Mouse (Mus musculus) heart, postnatal 0 days (tissue): ENCODE results near the gene Zfp229. TPM values are rescaled to one million over a fixed set of nuclear protein-coding genes. Genes with fewer than 3 reads are reported as not detected.
"Not testable (repeated sequence)": the region's sequence is repeated elsewhere in the genome, so short reads cannot be mapped to it uniquely, and the experiment has no call there.

Experiments used
- ATAC-seq: fragments of 200-750 bp; cut with Nextera tagmentation; 2 replicates; pipeline ENCODE4 v1.8.0; 2017; ENCODE audit warnings: low read depth, moderate number of reproducible peaks, moderate library complexity; ENCODE audit not compliant: insufficient read depth
- DNase-seq: peaks from one replicate; pipeline ENCODE4 v3.0.0-alpha.2; 2016; ENCODE audit warnings: low spot score
- H3K27ac ChIP-seq: fragments of 300-500 bp; sonication (generic); 2 replicates; pipeline ENCODE4 v1.5.1; 2014; ENCODE audit warnings: low read depth, mild to moderate bottlenecking
- H3K27me3 ChIP-seq: fragments of 300-500 bp; sonication (generic); 2 replicates; pipeline ENCODE4 v1.6.1; 2014; ENCODE audit warnings: low read length, mixed read lengths; ENCODE audit not compliant: control insufficient read depth, insufficient read depth
- H3K36me3 ChIP-seq: fragments of 300-500 bp; sonication (generic); replicated peaks from 2 replicates; pipeline ENCODE4 v1.6.1; 2014; ENCODE audit warnings: low read length, mixed read lengths; ENCODE audit not compliant: control insufficient read depth, insufficient read depth
- H3K4me1 ChIP-seq: fragments of 300-500 bp; sonication (generic); 2 replicates; pipeline ENCODE4 v1.6.1; 2014; ENCODE audit warnings: antibody characterized with exemption; ENCODE audit not compliant: control insufficient read depth, insufficient read depth
- H3K4me2 ChIP-seq: fragments of 300-500 bp; sonication (generic); 2 replicates; pipeline ENCODE4 v1.6.1; 2014; ENCODE audit warnings: low read depth, mild to moderate bottlenecking, low read length, moderate library complexity
- H3K4me3 ChIP-seq: fragments of 300-500 bp; sonication (generic); 2 replicates; pipeline ENCODE4 v1.5.1; 2014; ENCODE audit warnings: low read depth, low read length
- H3K9ac ChIP-seq: fragments of 300-500 bp; sonication (generic); replicated peaks from 2 replicates; pipeline ENCODE4 v1.6.1; 2014; ENCODE audit warnings: low read depth, low read length, mixed read lengths
- H3K9me3 ChIP-seq: fragments of 300-500 bp; sonication (generic); replicated peaks from 2 replicates; pipeline ENCODE4 v1.6.1; 2016; ENCODE audit warnings: low read length; ENCODE audit not compliant: control insufficient read depth
- CTCF ChIP-seq: IDR thresholded peaks from 2 replicates; pipeline ENCODE4 v1.5.1; 2016; ENCODE audit warnings: antibody characterized with exemption, control low read depth, low read depth
- EP300 ChIP-seq: IDR thresholded peaks from 2 replicates; pipeline ENCODE4 v1.6.1; 2016; ENCODE audit warnings: antibody characterized with exemption, low read depth
- WGBS: fragments of 180-500 bp; shearing (Covaris S2); extraction: QIAGEN DNeasy Blood & Tissue Kit; methylation state at CpG from one replicate; pipeline ENCODE4 v1.1.7; 2014; 5-methylcytosine and 5-hydroxymethylcytosine counted together
- polyA plus RNA-seq: library from polyadenylated mRNA; unstranded; fragments of >200 nt; fragmentation: Nextera tagmentation; extraction: Ambion mirVana; gene quantifications from 2 replicates; pipeline ENCODE4 v1.2.1, GENCODE M21; 2015
- total RNA-seq: library from RNA; depleted of rRNA; stranded (reverse); fragments of >200 nt; gene quantifications from 2 replicates; pipeline ENCODE4 v1.2.3, GENCODE M21; 2014; ENCODE audit warnings: low replicate concordance; rRNA removed

Gene Zfp229
- total and polyA plus RNA-seq, 2 experiments from 2014 or later = 5.3 to 5.8 TPM

DNA sequence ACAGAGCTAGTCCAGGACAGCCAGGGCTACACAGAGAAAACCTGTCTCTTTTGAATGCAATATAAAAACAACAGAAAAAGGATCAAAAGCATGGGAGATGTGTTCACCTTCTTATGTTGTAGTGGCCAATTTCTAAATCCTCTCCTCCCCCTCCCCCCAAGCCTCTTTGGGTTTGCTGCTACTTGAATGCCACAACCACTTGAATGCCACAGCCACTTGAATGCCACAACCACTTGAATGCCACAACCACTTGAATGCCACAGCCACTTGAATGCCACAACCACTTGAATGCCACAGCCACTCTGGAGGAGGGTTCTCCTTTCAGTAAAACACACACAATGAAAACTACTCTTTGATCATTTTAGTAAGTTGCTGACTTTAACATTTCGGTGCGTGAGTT lies 22.2 kb downstream of the Zfp229 start:
- Histone ChIP-seq H3K4me3 (no peak overlapping the region), H3K4me2 (no peak overlapping the region), H3K9me3 (no peaks in the 10 kb centered on the region), H3K27me3 (no peaks in the 10 kb centered on the region), H3K9ac (no peak overlapping the region), H3K4me1 (no peaks in the 10 kb centered on the region), H3K27ac (no peak overlapping the region), H3K36me3 (no peaks in the 10 kb centered on the region)
- DNase-seq (no peak), ATAC-seq (no peak)
- 54% methylated on average over 2 of the region's 2 CpGs for WGBS
- TF ChIP-seq EP300 = no peak
- no peak for TF ChIP-seq CTCF

GRCm38 (mm10) chr17:21753342-21754208 lies 23.0 kb downstream of the Zfp229 start:
- TF ChIP-seq CTCF = no peak
- no peak for TF ChIP-seq EP300
- Histone ChIP-seq H3K4me3 (peak overlapping the region; percentile 53), H3K36me3 (no peaks in the 10 kb centered on the region), H3K27me3 (no peaks in the 10 kb centered on the region), H3K4me2 (peak overlapping the region; percentile 85), H3K4me1 (no peaks in the 10 kb centered on the region), H3K9ac (peak overlapping the region; percentile 65), H3K9me3 (no peaks in the 10 kb centered on the region), H3K27ac (no peak overlapping the region)
- ATAC-seq (no peak), DNase-seq (no peak)
- WGBS = 13% methylated on average over 20 of the region's 20 CpGs

GRCm38 (mm10) chr17:21770336-21770735 lies 39.7 kb downstream of the Zfp229 start:
- WGBS = 73% methylated on average over 2 of the region's 2 CpGs
- Histone ChIP-seq H3K9ac (no peak overlapping the region), H3K4me2 (no peak overlapping the region), H3K27me3 (no peaks in the 10 kb centered on the region), H3K36me3 (no peaks in the 10 kb centered on the region), H3K9me3 (no peaks in the 10 kb centered on the region), H3K27ac (no peak overlapping the region), H3K4me1 (no peaks in the 10 kb centered on the region), H3K4me3 (no peak overlapping the region)
- no peak for DNase-seq
- TF ChIP-seq EP300 (no peak), CTCF (no peak)
- no peak for ATAC-seq

GRCm38 (mm10) chr17:21792256-21792655 lies 61.7 kb downstream of the Zfp229 start:
- no peak overlapping the region for H3K27ac ChIP-seq
- H3K4me3 ChIP-seq = no peak overlapping the region
- no peaks in the 10 kb centered on the region for H3K36me3 ChIP-seq
- H3K9me3 ChIP-seq = no peaks in the 10 kb centered on the region; the same call in none of the 2 replicates
- 59% methylated on average over 4 of the region's 4 CpGs for WGBS
- no peaks in the 10 kb centered on the region for H3K27me3 ChIP-seq
- TF ChIP-seq EP300 (no peak), CTCF (no peak)
- ATAC-seq (no peak), DNase-seq (no peak)
- no peak overlapping the region for H3K9ac ChIP-seq
- H3K4me1 ChIP-seq = no peaks in the 10 kb centered on the region
- H3K4me2 ChIP-seq = no peak overlapping the region

GRCm38 (mm10) chr17:21801373-21801772 lies 70.8 kb downstream of the Zfp229 start:
- not testable (repeated sequence) for H3K27ac ChIP-seq, H3K4me1 ChIP-seq, ATAC-seq, DNase-seq, H3K9me3 ChIP-seq, H3K4me2 ChIP-seq, H3K4me3 ChIP-seq, H3K27me3 ChIP-seq, H3K9ac ChIP-seq, H3K36me3 ChIP-seq
- 38% methylated on average over 19 of the region's 19 CpGs for WGBS

Other genes with a start within 250 kb of the Zfp229 start
- 0.70 and 0.92 TPM in 2 replicates for gene Zfp53, start 241.8 kb upstream of the Zfp229 start, total RNA-seq
- gene Zfp53, start 241.8 kb upstream of the Zfp229 start, polyA plus RNA-seq = 4.0 and 4.4 TPM in 2 replicates
- gene Zfp52, start 195.3 kb upstream of the Zfp229 start, total RNA-seq = 6.8 and 7.0 TPM in 2 replicates
- gene Zfp52, start 195.3 kb upstream of the Zfp229 start, polyA plus RNA-seq = 4.4 and 4.5 TPM in 2 replicates
- 1.8 and 4.7 TPM in 2 replicates for gene Zfp948, start 163.8 kb upstream of the Zfp229 start, total RNA-seq
- 6.2 and 7.4 TPM in 2 replicates for gene Zfp948, start 163.8 kb upstream of the Zfp229 start, polyA plus RNA-seq
- 1.5 and 3.2 TPM in 2 replicates for gene Zfp983, start 80.2 kb upstream of the Zfp229 start, total RNA-seq
- 1.9 and 2.3 TPM in 2 replicates for gene Zfp983, start 80.2 kb upstream of the Zfp229 start, polyA plus RNA-seq
- gene Gm10226, start 38.9 kb upstream of the Zfp229 start, total RNA-seq = not detected in 2 replicates
- 2.1 and 2.8 TPM in 2 replicates for gene Gm10226, start 38.9 kb upstream of the Zfp229 start, polyA plus RNA-seq
- gene Zfp760, start 23.1 kb upstream of the Zfp229 start, total RNA-seq = 1.6 and 3.3 TPM in 2 replicates
- gene Zfp760, start 23.1 kb upstream of the Zfp229 start, polyA plus RNA-seq = 2.8 and 3.0 TPM in 2 replicates
- 0.39 and 0.69 TPM in 2 replicates for gene Zfp820, start 115.0 kb downstream of the Zfp229 start, total RNA-seq
- 2.9 and 3.3 TPM in 2 replicates for gene Zfp820, start 115.0 kb downstream of the Zfp229 start, polyA plus RNA-seq
- gene Zfp995, start 179.1 kb downstream of the Zfp229 start, total RNA-seq = 1.2 TPM in 1 of 2 replicates, not detected in the other
- gene Zfp995, start 179.1 kb downstream of the Zfp229 start, polyA plus RNA-seq = 3.3 and 3.9 TPM in 2 replicates
- 6.1 and 6.3 TPM in 2 replicates for gene Zfp942, start 231.7 kb downstream of the Zfp229 start, total RNA-seq
- 8.1 TPM in 2 replicates for gene Zfp942, start 231.7 kb downstream of the Zfp229 start, polyA plus RNA-seq
- gene Zfp943, start 231.8 kb downstream of the Zfp229 start, total RNA-seq = 12.8 and 14.1 TPM in 2 replicates
- gene Zfp943, start 231.8 kb downstream of the Zfp229 start, polyA plus RNA-seq = 15.1 and 15.3 TPM in 2 replicates